In the genomic region with DNA sequence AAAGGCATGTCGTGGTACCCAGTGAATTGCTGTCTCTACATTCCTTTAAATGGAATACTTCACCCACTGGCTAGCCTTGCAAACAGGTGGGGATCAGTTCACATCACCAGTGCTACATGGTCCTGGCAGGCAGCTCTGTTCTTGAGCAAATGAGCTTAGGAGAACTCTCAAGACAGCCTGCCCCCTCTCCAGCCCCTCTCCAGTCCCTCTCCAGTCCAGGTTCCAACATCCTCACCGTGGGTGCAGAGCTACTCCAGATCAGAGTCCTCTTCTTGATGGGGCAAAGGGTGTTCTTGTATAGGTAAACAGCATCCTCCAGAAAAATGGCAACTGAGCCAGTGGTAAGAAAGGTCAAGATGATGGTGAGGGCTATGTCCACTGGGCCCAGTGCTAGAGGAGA, we compare ENCODE assay signal across 27 mouse cellular contexts. TPM values are rescaled to one million over a fixed set of nuclear protein-coding genes. Genes with fewer than 3 reads are reported as not detected.
DNase-seq lines count a peak whose midpoint lies in the region; TF ChIP-seq lines count a peak whose summit lies in the region.
"Had no signal": no experiment of that assay in that cellular context is flagged by ENCODE, and none has a peak within 500 bp of the region (broad histone marks: within the 10 kb centered on the region; RNA-seq: fewer than 3 reads in every experiment).

No protein-coding gene starts in this region.

- H3K4me1 ChIP-seq in lung, adult 2 months (ENCODE audit: control insufficient read depth, insufficient read depth, low read length), result no peaks in the 10 kb centered on the region
- H3K4me1 ChIP-seq: forebrain, embryonic 13.5 days; forebrain, embryonic 15.5 days had no signal

- peak; percentile 41 for DNase-seq in heart, adult 11 months
- no peak for DNase-seq in heart, adult 18-20 months
- DNase-seq in lung, adult 2 months, result peak; percentile 19
- DNase-seq in lung, postnatal 14 days, result peak; percentile 10
- DNase-seq in lung, postnatal 36 days, result peak; percentile 54
- DNase-seq in frontal cortex, postnatal 10 days (ENCODE audit: low spot score in 2 of 2), result no peak
- DNase-seq in layer of hippocampus, postnatal 14 days (ENCODE audit: low spot score in 2 of 2), result no peak
- DNase-seq: adrenal gland, adult 2 months; adrenal gland, postnatal 10 days; adrenal gland, postnatal 25 days; B cell, adult 2 months; cerebellum, adult 11 months; cerebellum, adult 18-20 months; cerebellum, adult 8-10 months; cerebellum, adult 9-11 months; cerebellum, postnatal 25 days had no signal

- WGBS in lung, adult 2 months, result 43% methylated on average over 2 of the region's 2 CpGs

- TF ChIP-seq CTCF in lung, adult 2 months (IDR thresholded peaks at IDR 0.05; ENCODE audit: insufficient read depth, low read length), result no peak

- TF ChIP-seq POLR2A in lung, adult 2 months (IDR thresholded peaks at IDR 0.05; ENCODE audit: borderline replicate concordance, extremely low read depth, low read depth, low read length), result no peak

- no peak overlapping the region for H3K4me3 ChIP-seq in lung, adult 2 months (replicated peaks; ENCODE audit: extremely low read depth, low read depth, low read length)
- H3K4me3 ChIP-seq: embryonic facial prominence, embryonic 10.5 days; embryonic facial prominence, embryonic 12.5 days; forebrain, embryonic 13.5 days; forebrain, embryonic 15.5 days had no signal

RNA-seq across cellular contexts. Expression of gene Slc51a, which starts 8.3 kb away (rescaled TPM):
- under 1 TPM; 0.32 to 0.85 TPM for total RNA-seq in heart, adult 18-20 months (2021)
- polyA plus RNA-seq in lung, adult 2 months (2012; rRNA removed), result 0.11 and 0.17 TPM in 2 replicates
- not detected for total RNA-seq in layer of hippocampus, postnatal 14 days (2021)
- total RNA-seq: adrenal gland, postnatal 10 days; adrenal gland, postnatal 25 days had no signal
- polyA plus RNA-seq: CD4-positive, CD25-positive, alpha-beta regulatory T cell, adult 4 months; G1E had no signal

RNA-seq across cellular contexts. Expression of gene Zdhhc19, which starts 16.6 kb away (rescaled TPM):
- total RNA-seq in heart, adult 18-20 months (2021), result not detected
- polyA plus RNA-seq in lung, adult 2 months (2012; rRNA removed), result not detected in 2 replicates
- total RNA-seq in layer of hippocampus, postnatal 14 days (2021), result not detected
- total RNA-seq: adrenal gland, adult 2 months; adrenal gland, postnatal 10 days; adrenal gland, postnatal 25 days; adrenal gland, postnatal 4 days; CH12.LX; G1E had no signal
- polyA plus RNA-seq: adrenal gland, adult 2 months; CD4-positive, CD25-positive, alpha-beta regulatory T cell, adult 4 months; cortical plate, adult 2 months; embryonic facial prominence, embryonic 10.5 days; embryonic facial prominence, embryonic 12.5 days; embryonic facial prominence, embryonic 14.5 days; forebrain, embryonic 11.5 days; forebrain, embryonic 13.5 days; forebrain, embryonic 15.5 days; G1E had no signal

RNA-seq across cellular contexts. Expression of gene Pcyt1a, which starts 48.7 kb away (rescaled TPM):
- total RNA-seq in heart, adult 18-20 months (2021), result 100 to 1,000 TPM; 121 to 128 TPM
- polyA plus RNA-seq in lung, adult 2 months (2012; rRNA removed), result 37.0 and 55.2 TPM in 2 replicates
- total RNA-seq in layer of hippocampus, postnatal 14 days (2021), result 10 to 100 TPM; 43.6 to 46.5 TPM

RNA-seq across cellular contexts. Expression of gene Tctex1d2, which starts 59.9 kb away (rescaled TPM):
- 1 to 10 TPM; 5.1 to 6.8 TPM for total RNA-seq in heart, adult 18-20 months (2021)
- 3.3 and 5.5 TPM in 2 replicates for polyA plus RNA-seq in lung, adult 2 months (2012; rRNA removed)
- total RNA-seq in layer of hippocampus, postnatal 14 days (2021), result 10 to 100 TPM; 11.8 to 14.0 TPM
- total RNA-seq: CH12.LX had no signal

Comparison
In these comparisons a context has a peak if more than half of its experiments do, and no peak if none do; other contexts are left out.
1. DNase-seq: peak in heart, adult 11 months (single experiment), lung, adult 2 months (single experiment), lung, postnatal 14 days (single experiment) and lung, postnatal 36 days (single experiment); none in heart, adult 18-20 months (0 of 2), frontal cortex, postnatal 10 days (0 of 2) and layer of hippocampus, postnatal 14 days (0 of 2).